Mouse (Mus musculus): Measurements from ENCODE around the gene Ugt1a1. TPM values are rescaled to one million over a fixed set of nuclear protein-coding genes. Genes with fewer than 3 reads are reported as not detected.
A peak's percentile ranks its signal among the peaks of the same experiment; 100 is the strongest.

The Ugt1a1 gene
- total and polyA plus RNA-seq, 2 experiments from 2014 or later: 0.09 to 0.42 TPM

- Histone ChIP-seq H3K9me3 (ENCODE audit: low read length) (no peaks in the 10 kb centered on the region), H3K4me3 (ENCODE audit: low read length) (no peak overlapping the region), H3K9ac (replicated peaks; ENCODE audit: low read length) (no peak overlapping the region), H3K36me3 (ENCODE audit: insufficient read depth, low read length) (no peaks in the 10 kb centered on the region), H3K4me1 (ENCODE audit: insufficient read depth, low read length) (no peaks in the 10 kb centered on the region), H3K4me2 (ENCODE audit: low read depth, low read length) (no peak overlapping the region), H3K27me3 (ENCODE audit: insufficient read depth, low read length) (no peaks in the 10 kb centered on the region), H3K27ac (no peak overlapping the region)
- no peak for DNase-seq (ENCODE audit: low spot score)
- WGBS: 72% methylated on average over 3 of the region's 3 CpGs
- TF ChIP-seq CTCF (IDR thresholded peaks at IDR 0.05; ENCODE audit: low read depth): no peak
- ATAC-seq: no peak
These were observed 14.3 kb upstream of the Ugt1a1 start for GRCm38 (mm10) chr1:88197443-88197842.

- no peaks in the 10 kb centered on the region; the same call in 1 of the 2 replicates for H3K4me1 ChIP-seq (ENCODE audit: insufficient read depth, low read length)
- H3K27ac ChIP-seq: no peak overlapping the region
- ATAC-seq: no peak
- no peak overlapping the region for H3K4me2 ChIP-seq (ENCODE audit: low read depth, low read length)
- no peaks in the 10 kb centered on the region for H3K27me3 ChIP-seq (ENCODE audit: insufficient read depth, low read length)
- H3K36me3 ChIP-seq (ENCODE audit: insufficient read depth, low read length): no peaks in the 10 kb centered on the region
- WGBS: 53% methylated on average over 2 of the region's 2 CpGs
- no peaks in the 10 kb centered on the region for H3K9me3 ChIP-seq (ENCODE audit: low read length)
- DNase-seq (ENCODE audit: low spot score): no peak
- no peak for TF ChIP-seq CTCF (IDR thresholded peaks at IDR 0.05; ENCODE audit: low read depth)
- H3K4me3 ChIP-seq (ENCODE audit: low read length): no peak overlapping the region
- no peak overlapping the region for H3K9ac ChIP-seq (replicated peaks; ENCODE audit: low read length)
These were observed 11.8 kb upstream of the Ugt1a1 start for GRCm38 (mm10) chr1:88199996-88200395.

- WGBS: 86% methylated on average over 7 of the region's 7 CpGs
- Histone ChIP-seq H3K27ac (no peak within 1 kb of the TSS), H3K36me3 (ENCODE audit: insufficient read depth, low read length) (no peaks in the 10 kb centered on the region), H3K9ac (replicated peaks; ENCODE audit: low read length) (no peak within 1 kb of the TSS), H3K9me3 (ENCODE audit: low read length) (no peaks in the 10 kb centered on the region), H3K27me3 (ENCODE audit: insufficient read depth, low read length) (no peaks in the 10 kb centered on the region), H3K4me3 (ENCODE audit: low read length) (no peak within 1 kb of the TSS), H3K4me2 (ENCODE audit: low read depth, low read length) (no peak within 1 kb of the TSS), H3K4me1 (ENCODE audit: insufficient read depth, low read length) (peaks cover 4% of the 10 kb centered on the region; the same call in 1 of the 2 replicates)
- DNase-seq (ENCODE audit: low spot score) (no peak), ATAC-seq (no peak)
- no peak for TF ChIP-seq CTCF (IDR thresholded peaks at IDR 0.05; ENCODE audit: low read depth)
These were observed 11.3 kb upstream of the Ugt1a1 start, which contains the start of gene Ugt1a2 for GRCm38 (mm10) chr1:88200456-88200855. Gene Ugt1a2 (plus strand): TSS chr1:88200601.

- peak; percentile 93 for DNase-seq (ENCODE audit: low spot score)
These were observed 6.4 kb upstream of the Ugt1a1 start, which contains the start of gene Dnajb3 for GRCm38 (mm10) chr1:88205294-88205922. Gene Dnajb3 (minus strand): TSS chr1:88205782.

GRCm38 (mm10) chr1:88206843-88207479, 4.8 kb upstream of the Ugt1a1 start:
- Histone ChIP-seq H3K9me3 (ENCODE audit: low read length) (peaks cover 7% of the 10 kb centered on the region), H3K36me3 (ENCODE audit: insufficient read depth, low read length) (no peaks in the 10 kb centered on the region), H3K27ac (no peak overlapping the region), H3K9ac (replicated peaks; ENCODE audit: low read length) (no peak overlapping the region), H3K4me2 (ENCODE audit: low read depth, low read length) (no peak overlapping the region), H3K4me3 (ENCODE audit: low read length) (no peak overlapping the region), H3K27me3 (ENCODE audit: insufficient read depth, low read length) (no peaks in the 10 kb centered on the region), H3K4me1 (ENCODE audit: insufficient read depth, low read length) (peaks cover 4% of the 10 kb centered on the region; the same call in 1 of the 2 replicates)
- DNase-seq (ENCODE audit: low spot score) (no peak), ATAC-seq (no peak)
- 80% methylated on average over 2 of the region's 2 CpGs for WGBS
- TF ChIP-seq CTCF (IDR thresholded peaks at IDR 0.05; ENCODE audit: low read depth): no peak

More at GRCm38 (mm10) chr1:88205294-88205922, 6.4 kb upstream of the Ugt1a1 start, which contains the start of gene Dnajb3:
- H3K4me3 ChIP-seq (ENCODE audit: low read length): peak within 1 kb of the TSS; percentile 40
- H3K36me3 ChIP-seq (ENCODE audit: insufficient read depth, low read length): no peaks in the 10 kb centered on the region
- ATAC-seq: peak; percentile 99
- H3K4me2 ChIP-seq (ENCODE audit: low read depth, low read length): peak within 1 kb of the TSS; percentile 74
- H3K4me1 ChIP-seq (ENCODE audit: insufficient read depth, low read length): peaks cover 4% of the 10 kb centered on the region; the same call in 1 of the 2 replicates
- TF ChIP-seq CTCF (IDR thresholded peaks at IDR 0.05; ENCODE audit: low read depth): no peak
- H3K27ac ChIP-seq: peak within 1 kb of the TSS; percentile 48; the same call in 1 of the 2 replicates
- H3K9me3 ChIP-seq (ENCODE audit: low read length): no peaks in the 10 kb centered on the region
- no peaks in the 10 kb centered on the region for H3K27me3 ChIP-seq (ENCODE audit: insufficient read depth, low read length)
- WGBS: 6% methylated on average over 62 of the region's 62 CpGs
- H3K9ac ChIP-seq (replicated peaks; ENCODE audit: low read length): peak within 1 kb of the TSS; percentile 58

GRCm38 (mm10) chr1:88212341-88213045, 734 bp downstream of the Ugt1a1 start:
- Histone ChIP-seq H3K4me3 (ENCODE audit: low read length) (no peak overlapping the region), H3K4me2 (ENCODE audit: low read depth, low read length) (no peak overlapping the region), H3K4me1 (ENCODE audit: insufficient read depth, low read length) (no peaks in the 10 kb centered on the region), H3K36me3 (ENCODE audit: insufficient read depth, low read length) (no peaks in the 10 kb centered on the region), H3K27ac (no peak overlapping the region), H3K9me3 (ENCODE audit: low read length) (peaks cover 59% of the 10 kb centered on the region), H3K27me3 (ENCODE audit: insufficient read depth, low read length) (no peaks in the 10 kb centered on the region), H3K9ac (replicated peaks; ENCODE audit: low read length) (no peak overlapping the region)
- ATAC-seq: peak; percentile 28
- TF ChIP-seq CTCF (IDR thresholded peaks at IDR 0.05; ENCODE audit: low read depth): no peak
- WGBS: 62% methylated on average over 8 of the region's 8 CpGs
- peak; percentile 23 for DNase-seq (ENCODE audit: low spot score)

Data from hindbrain, postnatal 0 days (tissue).